Mouse (Mus musculus) liver, adult 2 months (tissue): ENCODE measurements around the gene Rab11b.

Source experiments
- CTCF ChIP-seq: fragments of 200-500 bp; IDR thresholded peaks from 2 replicates; pipeline ENCODE4 v1.5.1; 2011; ENCODE audit warnings: low read depth, low read length, control low read depth
- POLR2A ChIP-seq: fragments of 200-500 bp; IDR thresholded peaks from 2 replicates; pipeline ENCODE4 v1.6.1; 2011; ENCODE audit warnings: low read length, control low read depth; ENCODE audit not compliant: insufficient read depth; ENCODE audit errors: extremely low read depth

DNA sequence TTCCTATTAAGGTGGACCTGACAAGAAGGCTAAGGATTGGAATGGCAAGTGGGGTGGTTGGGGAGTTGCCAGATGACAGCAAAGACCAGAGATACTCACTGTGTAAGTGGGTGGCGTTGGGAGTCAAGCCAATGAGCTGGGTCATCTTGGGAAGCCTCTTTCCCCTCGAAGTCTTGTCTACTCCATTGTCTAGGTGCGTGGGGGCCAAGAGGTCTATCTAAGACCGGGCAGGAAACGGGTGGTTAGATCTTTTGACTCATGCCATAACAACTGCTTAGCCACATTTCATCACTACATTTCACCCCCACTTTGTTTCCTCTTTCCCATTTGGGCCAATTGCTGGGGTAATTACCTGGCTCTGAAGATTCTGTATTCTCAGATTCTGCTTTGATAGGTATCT lies 20.1 kb upstream of the Rab11b start:
- TF ChIP-seq CTCF = no peak
- no peak for TF ChIP-seq POLR2A
